Mouse (Mus musculus) stomach, embryonic 16.5 days (tissue): Measurements from ENCODE around the gene Gm49368. TPM values are rescaled to one million over a fixed set of nuclear protein-coding genes. Genes with fewer than 3 reads are reported as not detected.

Source experiments
- ATAC-seq: fragments of 200-750 bp; cut with Nextera tagmentation; 2 replicates; pipeline ENCODE4 v1.8.0; 2017; ENCODE audit warnings: moderate number of reproducible peaks, moderate TSS enrichment; ENCODE audit not compliant: insufficient read depth, low FRiP score
- H3K27ac ChIP-seq: fragments of 300-500 bp; sonication (generic); 2 replicates; pipeline ENCODE4 v1.5.1; 2014; ENCODE audit warnings: low read length
- H3K27me3 ChIP-seq: fragments of 300-500 bp; sonication (generic); 2 replicates; pipeline ENCODE4 v1.6.1; 2014; ENCODE audit warnings: low read length, control low read depth, mixed read lengths; ENCODE audit not compliant: control insufficient read depth, insufficient read depth
- H3K36me3 ChIP-seq: fragments of 300-500 bp; sonication (generic); 2 replicates; pipeline ENCODE4 v1.6.1; 2014; ENCODE audit warnings: low read length; ENCODE audit not compliant: control insufficient read depth, insufficient read depth
- H3K4me1 ChIP-seq: fragments of 300-500 bp; sonication (generic); 2 replicates; pipeline ENCODE4 v1.6.1; 2014; ENCODE audit warnings: low read length, control low read depth, mixed read lengths; ENCODE audit not compliant: control insufficient read depth, insufficient read depth
- H3K4me2 ChIP-seq: fragments of 300-500 bp; sonication (generic); 2 replicates; pipeline ENCODE4 v1.6.1; 2014; ENCODE audit warnings: low read depth, low read length, mixed read lengths
- H3K4me3 ChIP-seq: fragments of 300-500 bp; sonication (generic); replicated peaks from 2 replicates; pipeline ENCODE4 v1.5.1; 2014; ENCODE audit warnings: mild to moderate bottlenecking, low read length
- H3K9ac ChIP-seq: fragments of 300-500 bp; sonication (generic); 2 replicates; pipeline ENCODE4 v1.6.1; 2014; ENCODE audit warnings: low read length
- H3K9me3 ChIP-seq: fragments of 300-500 bp; sonication (generic); replicated peaks from 2 replicates; pipeline ENCODE4 v1.6.1; 2016; ENCODE audit warnings: low read length, control low read depth; ENCODE audit not compliant: control insufficient read depth
- WGBS: fragments of 180-500 bp; shearing (Covaris S2); extraction: QIAGEN DNeasy Blood & Tissue Kit; methylation state at CpG from one replicate; pipeline ENCODE4 v1.1.7; 2014; 5-methylcytosine and 5-hydroxymethylcytosine counted together
- polyA plus RNA-seq: library from polyadenylated mRNA; unstranded; fragments of >200 nt; fragmentation: Nextera tagmentation; extraction: Ambion mirVana; gene quantifications from 2 replicates; pipeline ENCODE4 v1.2.1, GENCODE M21; 2015

Gene Gm49368
- polyA plus RNA-seq, 1 experiment from 2014 or later: 0.04 TPM

GRCm38 (mm10) chr7:128169996-128170395 lies 107.5 kb downstream of the Gm49368 start:
- Histone ChIP-seq H3K27me3 (no peaks in the 10 kb centered on the region), H3K4me2 (no peak overlapping the region), H3K4me1 (no peaks in the 10 kb centered on the region), H3K9ac (no peak overlapping the region), H3K27ac (no peak overlapping the region), H3K4me3 (no peak overlapping the region), H3K36me3 (no peaks in the 10 kb centered on the region), H3K9me3 (no peaks in the 10 kb centered on the region)
- no peak for ATAC-seq
- 61% methylated on average over 3 of the region's 3 CpGs for WGBS

Other genes with a start within 250 kb of the Gm49368 start
- gene Stx4a, start 238.4 kb upstream of the Gm49368 start, polyA plus RNA-seq: 43.1 and 48.6 TPM in 2 replicates
- 2.9 and 3.6 TPM in 2 replicates for gene Stx1b, start 238.1 kb upstream of the Gm49368 start, polyA plus RNA-seq
- 9.9 and 11.2 TPM in 2 replicates for gene Zfp646, start 186.5 kb upstream of the Gm49368 start, polyA plus RNA-seq
- gene Zfp668, start 185.9 kb upstream of the Gm49368 start, polyA plus RNA-seq: 11.5 and 11.9 TPM in 2 replicates
- gene Prss53, start 171.7 kb upstream of the Gm49368 start, polyA plus RNA-seq: 1.7 and 1.8 TPM in 2 replicates
- not detected in 2 replicates for gene Gm21974, start 167.2 kb upstream of the Gm49368 start, polyA plus RNA-seq
- gene Vkorc1, start 167.1 kb upstream of the Gm49368 start, polyA plus RNA-seq: 179 and 184 TPM in 2 replicates
- gene Bckdk, start 158.6 kb upstream of the Gm49368 start, polyA plus RNA-seq: 134 and 148 TPM in 2 replicates
- 27.6 and 29.2 TPM in 2 replicates for gene Kat8, start 150.2 kb upstream of the Gm49368 start, polyA plus RNA-seq
- 63.8 and 78.8 TPM in 2 replicates for gene Prss8, start 132.6 kb upstream of the Gm49368 start, polyA plus RNA-seq
- 10.7 and 11.7 TPM in 2 replicates for gene Prss36, start 116.0 kb upstream of the Gm49368 start, polyA plus RNA-seq
- 204 and 234 TPM in 2 replicates for gene Fus, start 95.2 kb upstream of the Gm49368 start, polyA plus RNA-seq
- 179 and 188 TPM in 2 replicates for gene Pycard, start 68.8 kb upstream of the Gm49368 start, polyA plus RNA-seq
- 0.39 and 1.9 TPM in 2 replicates for gene Trim72, start 58.7 kb upstream of the Gm49368 start, polyA plus RNA-seq
- 4.1 and 4.3 TPM in 2 replicates for gene Itgam, start within 50 bp of the Gm49368 start, polyA plus RNA-seq
- gene Itgax, start 66.9 kb downstream of the Gm49368 start, polyA plus RNA-seq: 0.27 and 0.72 TPM in 2 replicates
- not detected in 2 replicates for gene Itgad, start 91.7 kb downstream of the Gm49368 start, polyA plus RNA-seq
- gene Cox6a2, start 143.7 kb downstream of the Gm49368 start, polyA plus RNA-seq: 1.2 and 35.0 TPM in 2 replicates
- gene Armc5, start 174.7 kb downstream of the Gm49368 start, polyA plus RNA-seq: 14.0 and 14.5 TPM in 2 replicates
- gene 9130023H24Rik, start 175.3 kb downstream of the Gm49368 start, polyA plus RNA-seq: 6.9 and 7.4 TPM in 2 replicates
- 234 and 250 TPM in 2 replicates for gene Tgfb1i1, start 184.1 kb downstream of the Gm49368 start, polyA plus RNA-seq
- 0.67 and 0.72 TPM in 2 replicates for gene Slc5a2, start 203.0 kb downstream of the Gm49368 start, polyA plus RNA-seq
- 33.6 and 35.5 TPM in 2 replicates for gene BC017158, start 235.5 kb downstream of the Gm49368 start, polyA plus RNA-seq